Mouse (Mus musculus): ENCODE measurements around the gene 4931422A03Rik.

The 4931422A03Rik gene

DNA sequence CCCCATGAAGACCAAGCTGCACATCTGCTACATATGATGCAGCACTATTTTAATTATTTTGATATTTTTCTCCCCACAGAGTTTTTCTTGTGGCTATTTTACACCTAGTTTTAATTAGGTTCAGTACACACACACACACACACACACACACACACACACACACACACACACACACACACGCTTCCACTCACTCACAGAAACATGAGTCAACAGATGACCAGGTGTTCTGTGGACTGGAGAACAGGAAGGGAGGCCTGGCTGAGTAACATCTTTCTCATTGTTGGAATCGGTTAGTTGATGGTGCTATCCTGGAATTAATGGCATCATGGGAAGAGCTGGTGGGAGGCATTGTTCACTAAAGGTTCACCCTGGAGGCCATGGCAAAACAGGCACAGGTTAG is 90.5 kb downstream of the 4931422A03Rik start:
- DNase-seq (ENCODE audit: low read depth, low spot score) = no peak

GRCm38 (mm10) chr2:103936666-103937065 is 91.5 kb downstream of the 4931422A03Rik start:
- DNase-seq (ENCODE audit: low read depth, low spot score) = no peak

DNA sequence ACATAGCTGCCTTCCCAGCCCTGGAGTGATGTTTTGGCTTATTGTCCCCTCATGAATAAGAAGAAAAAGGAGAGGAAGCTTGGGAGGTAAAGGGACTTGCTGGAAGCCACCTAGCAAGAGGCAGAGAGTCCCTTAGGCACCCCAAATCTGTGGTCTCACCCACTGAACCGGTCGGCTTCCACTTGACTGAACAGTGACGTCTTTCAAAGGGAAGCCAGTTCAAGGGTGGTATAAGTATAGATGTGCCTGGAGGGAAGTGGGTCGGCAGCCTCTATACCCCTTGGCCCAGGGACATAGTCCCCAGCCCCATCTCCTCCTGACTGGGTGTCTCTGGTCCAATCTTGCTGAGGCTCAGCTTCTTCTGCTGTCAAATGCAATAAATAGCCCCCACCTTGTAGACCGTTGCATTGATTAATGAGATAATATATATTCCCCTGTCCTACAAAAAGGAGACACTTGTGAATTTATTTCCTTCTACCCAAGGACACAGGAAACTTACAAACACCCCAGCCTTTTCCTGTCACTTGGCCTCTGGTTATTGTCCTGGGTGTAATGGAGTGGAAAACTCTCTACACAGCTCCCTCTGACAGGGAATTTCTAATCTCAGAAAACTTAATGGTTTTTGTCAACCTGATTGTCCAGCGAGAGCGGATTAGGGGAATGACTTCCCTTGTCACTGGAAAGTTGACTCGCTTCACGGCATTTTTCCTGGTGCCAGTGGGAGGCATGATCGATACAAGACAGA is 92.3 kb downstream of the 4931422A03Rik start:
- no peak for DNase-seq (ENCODE audit: low read depth, low spot score)

- DNase-seq (ENCODE audit: low read depth, low spot score) = no peak
These were observed 93.5 kb downstream of the 4931422A03Rik start for GRCm38 (mm10) chr2:103934670-103935069.

- DNase-seq (ENCODE audit: low read depth, low spot score) = no peak
These were observed 93.9 kb downstream of the 4931422A03Rik start for GRCm38 (mm10) chr2:103934270-103934669.

DNA sequence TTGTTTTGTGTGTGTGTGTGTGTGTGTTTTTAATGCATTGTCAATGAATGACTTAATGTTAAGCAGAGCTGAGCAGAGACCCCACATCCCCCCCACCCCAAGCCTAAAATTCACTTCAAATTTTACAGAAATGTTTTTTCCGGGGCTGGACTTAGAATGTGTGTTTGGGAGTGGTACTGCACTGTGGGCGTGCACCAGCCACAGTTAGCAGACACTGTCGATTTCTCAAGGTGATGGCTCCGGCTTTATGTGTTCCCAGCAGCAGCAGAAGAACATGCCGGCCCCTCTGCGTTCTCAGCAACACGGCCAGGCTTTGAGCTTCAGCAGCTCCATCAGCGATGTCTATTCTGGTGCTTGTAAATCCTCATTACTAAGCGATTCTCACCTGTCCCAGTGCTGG is 95.7 kb downstream of the 4931422A03Rik start:
- DNase-seq (ENCODE audit: low read depth, low spot score) = no peak

DNA sequence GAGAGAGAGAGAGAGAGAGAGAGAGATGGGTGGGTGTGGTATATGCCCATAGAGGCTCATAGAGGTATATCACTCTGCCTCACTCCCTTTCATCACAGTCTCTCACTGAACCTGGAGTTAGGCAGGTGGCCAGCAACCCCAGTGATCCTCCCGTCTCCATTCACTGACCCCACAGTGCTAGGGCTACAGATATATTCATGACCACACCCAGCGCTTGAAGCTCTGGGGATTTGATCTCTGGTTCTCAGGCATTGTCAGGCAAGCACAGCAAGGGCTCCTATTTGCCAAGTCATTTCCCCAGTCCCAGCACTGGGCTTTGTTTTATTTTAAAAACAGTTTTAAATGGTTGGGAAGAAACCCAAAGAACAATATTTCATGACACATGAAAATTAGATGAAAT is 96.1 kb downstream of the 4931422A03Rik start:
- peak; percentile 68 for DNase-seq (ENCODE audit: low read depth, low spot score)

- DNase-seq (ENCODE audit: low read depth, low spot score) = peak; percentile 83
These were observed 96.7 kb downstream of the 4931422A03Rik start for GRCm38 (mm10) chr2:103931511-103931911.

GRCm38 (mm10) chr2:103930306-103931019 is 97.7 kb downstream of the 4931422A03Rik start:
- DNase-seq (ENCODE audit: low read depth, low spot score) = peak; percentile 81

DNA sequence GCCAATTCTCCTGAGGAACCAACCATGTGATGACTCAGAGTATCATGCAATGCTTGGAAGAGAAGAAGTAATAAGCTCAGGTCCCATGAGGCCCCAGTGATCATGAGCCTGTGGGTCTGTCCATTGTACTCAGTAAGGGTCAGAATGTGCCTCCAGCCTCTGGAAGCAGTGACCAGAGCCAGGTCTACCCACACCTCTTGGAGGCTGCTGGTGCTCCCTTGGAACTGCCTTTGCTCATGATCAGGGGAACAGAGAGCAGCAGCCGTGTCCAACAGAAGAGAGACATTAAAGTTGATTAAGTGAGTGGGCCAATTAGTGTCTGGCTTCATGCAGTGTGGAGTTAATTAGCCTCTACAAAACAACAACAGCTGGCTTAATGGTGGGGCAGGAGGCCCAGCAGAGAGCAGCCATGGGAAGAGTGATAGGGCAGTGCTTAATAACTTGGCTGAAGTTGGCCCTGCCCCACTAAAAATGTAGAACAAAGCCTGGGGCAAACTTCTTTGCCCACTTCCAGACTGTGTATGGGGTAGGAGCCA is 100.5 kb downstream of the 4931422A03Rik start:
- DNase-seq (ENCODE audit: low read depth, low spot score) = peak; percentile 90

DNA sequence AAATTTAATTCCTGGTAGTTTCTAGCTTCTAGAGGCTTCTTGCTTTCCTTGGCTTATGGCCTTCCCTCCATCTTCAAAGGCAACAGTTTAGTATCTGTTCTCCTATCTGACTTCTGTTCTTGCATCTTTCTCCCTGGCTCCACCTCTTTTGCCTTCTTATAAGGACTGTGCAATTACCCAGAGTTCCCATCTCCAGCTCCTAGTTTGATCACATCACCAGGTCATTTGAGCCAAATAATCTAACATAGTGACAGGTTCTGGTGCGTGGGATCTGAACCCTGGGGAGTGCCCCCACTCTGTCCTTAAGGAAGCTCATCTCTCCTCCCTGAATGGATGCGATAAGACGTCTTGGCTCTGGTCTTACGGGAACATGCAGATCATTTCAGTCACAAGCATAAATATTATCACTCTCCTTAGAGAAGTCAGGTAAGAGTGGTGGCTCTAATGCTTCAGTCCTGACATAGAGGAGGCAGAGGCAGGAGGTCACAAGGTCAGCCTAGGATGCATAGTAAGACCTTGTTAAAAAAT is 101.5 kb downstream of the 4931422A03Rik start:
- no peak for DNase-seq (ENCODE audit: low read depth, low spot score)

DNA sequence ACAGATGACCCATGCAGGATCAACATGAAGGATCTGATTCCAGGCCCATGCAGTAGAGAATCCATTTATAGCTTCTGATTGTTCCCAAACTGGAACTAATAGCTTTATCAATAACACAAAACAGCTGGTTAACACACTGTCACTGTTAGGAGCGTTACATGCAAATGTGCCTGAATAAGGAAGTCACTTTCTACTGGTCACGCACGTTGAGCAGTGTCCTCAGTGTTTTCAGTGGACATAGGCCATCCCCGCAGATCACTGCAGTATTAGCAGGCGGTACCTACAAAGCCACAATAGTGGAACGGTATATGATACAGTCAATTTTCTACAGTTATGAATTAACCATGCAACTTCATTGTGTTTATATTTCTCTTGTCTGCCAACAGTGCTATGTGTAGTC is 108.7 kb downstream of the 4931422A03Rik start:
- DNase-seq (ENCODE audit: low read depth, low spot score) = no peak

DNA sequence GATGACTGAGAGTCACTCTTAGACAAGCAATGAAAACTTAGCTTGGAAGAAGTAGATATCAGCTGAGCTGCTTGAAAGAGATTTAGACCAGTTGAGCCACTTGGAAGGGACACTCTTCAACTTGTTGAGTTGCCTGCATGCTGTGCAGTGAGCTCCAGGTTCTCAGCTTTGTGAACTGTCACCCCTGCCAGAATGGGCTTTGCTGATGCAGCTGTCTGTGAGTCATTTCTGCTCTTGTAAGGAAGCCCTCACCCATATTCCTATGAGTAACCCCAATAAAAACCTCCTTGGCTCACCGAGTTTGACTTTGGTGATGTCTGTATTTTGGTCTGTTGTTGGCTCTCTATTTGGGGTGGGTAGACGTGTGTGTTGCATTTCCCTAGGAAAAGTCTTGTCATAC is 109.8 kb downstream of the 4931422A03Rik start:
- DNase-seq (ENCODE audit: low read depth, low spot score) = no peak

DNA sequence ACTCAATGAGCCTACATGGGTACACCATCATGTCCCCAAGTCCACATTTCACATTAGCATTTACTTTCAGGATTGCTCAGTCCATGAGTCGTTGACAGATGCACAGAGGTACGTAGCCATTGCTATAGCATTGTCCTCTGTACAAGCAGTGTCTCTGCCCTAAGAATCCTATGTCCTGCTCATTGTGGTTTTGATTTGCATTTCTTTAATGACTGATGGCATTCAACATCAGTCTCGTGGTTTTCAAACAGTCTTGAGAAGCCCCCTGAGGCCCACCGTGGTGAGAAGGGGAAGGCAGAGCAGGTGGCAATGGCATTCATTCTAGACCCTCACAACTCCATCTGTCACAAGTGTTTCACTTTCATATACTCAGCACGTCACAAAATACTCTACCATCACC is 110.8 kb downstream of the 4931422A03Rik start:
- DNase-seq (ENCODE audit: low read depth, low spot score) = no peak

Data from skeletal muscle tissue, adult 2 months (tissue).